Mouse (Mus musculus) intestine, postnatal 0 days (tissue): ENCODE measurements around the gene Gm8797. TPM values are rescaled to one million over a fixed set of nuclear protein-coding genes. Genes with fewer than 3 reads are reported as not detected.
A peak's percentile ranks its signal among the peaks of the same experiment; 100 is the strongest.
"Not testable (repeated sequence)": the region's sequence is repeated elsewhere in the genome, so short reads cannot be mapped to it uniquely, and the experiment has no call there.

Experiments used
- ATAC-seq: fragments of 200-750 bp; cut with Nextera tagmentation; 2 replicates; pipeline ENCODE4 v1.8.0; 2017; ENCODE audit warnings: mild to moderate bottlenecking, moderate TSS enrichment, moderate library complexity
- H3K27ac ChIP-seq: fragments of 300-500 bp; sonication (generic); 2 replicates; pipeline ENCODE4 v1.5.1; 2014; ENCODE audit warnings: mild to moderate bottlenecking, low read depth, low read length, moderate library complexity
- H3K27me3 ChIP-seq: fragments of 300-500 bp; sonication (generic); replicated peaks from 2 replicates; pipeline ENCODE4 v1.6.1; 2014; ENCODE audit warnings: low read length, mixed read lengths; ENCODE audit not compliant: control insufficient read depth, insufficient read depth
- H3K36me3 ChIP-seq: fragments of 300-500 bp; sonication (generic); 2 replicates; pipeline ENCODE4 v1.6.1; 2014; ENCODE audit warnings: mild to moderate bottlenecking, moderate library complexity; ENCODE audit not compliant: control insufficient read depth, insufficient read depth
- H3K4me1 ChIP-seq: fragments of 300-500 bp; sonication (generic); replicated peaks from 2 replicates; pipeline ENCODE4 v1.6.1; 2014; ENCODE audit warnings: antibody characterized with exemption, low read length, mixed read lengths; ENCODE audit not compliant: control insufficient read depth, insufficient read depth
- H3K4me2 ChIP-seq: fragments of 300-500 bp; sonication (generic); replicated peaks from 2 replicates; pipeline ENCODE4 v1.6.1; 2014; ENCODE audit warnings: low read depth, mild to moderate bottlenecking, moderate library complexity
- H3K4me3 ChIP-seq: fragments of 300-500 bp; sonication (generic); 2 replicates; pipeline ENCODE4 v1.5.1; 2014; ENCODE audit warnings: low read depth, low read length
- H3K9ac ChIP-seq: fragments of 300-500 bp; sonication (generic); 2 replicates; pipeline ENCODE4 v1.6.1; 2014; ENCODE audit warnings: mild to moderate bottlenecking, low read depth, low read length
- H3K9me3 ChIP-seq: fragments of 300-500 bp; sonication (generic); 2 replicates; pipeline ENCODE4 v1.6.1; 2016; ENCODE audit warnings: mixed run types; ENCODE audit not compliant: control insufficient read depth
- CTCF ChIP-seq: sonication (generic); IDR thresholded peaks from 2 replicates; pipeline ENCODE4 v1.5.1; 2016; ENCODE audit warnings: low read depth, mild to moderate bottlenecking, control low read depth, antibody characterized with exemption, moderate library complexity
- WGBS: fragments of 180-500 bp; shearing (Covaris S2); extraction: QIAGEN DNeasy Blood & Tissue Kit; methylation state at CpG from one replicate; pipeline ENCODE4 v1.1.7; 2014; 5-methylcytosine and 5-hydroxymethylcytosine counted together
- polyA plus RNA-seq: library from polyadenylated mRNA; unstranded; fragments of >200 nt; fragmentation: Nextera tagmentation; extraction: Ambion mirVana; gene quantifications from 2 replicates; pipeline ENCODE4 v1.2.1, GENCODE M21; 2015

The Gm8797 gene
- polyA plus RNA-seq, result 13.7 and 13.8 TPM in 2 replicates

GRCm38 (mm10) chr3:5750506-5750905 lies at the start of gene Gm8797:
Gene Gm8797 (plus strand): TSS chr3:5750806.
- 97% methylated on average over 9 of the region's 9 CpGs for WGBS

GRCm38 (mm10) chr3:5714481-5714880 lies 36.1 kb upstream of the Gm8797 start:
- no peaks in the 10 kb centered on the region for H3K27me3 ChIP-seq
- H3K4me2 ChIP-seq, result no peak overlapping the region
- H3K9ac ChIP-seq, result no peak overlapping the region
- no peaks in the 10 kb centered on the region for H3K4me1 ChIP-seq
- H3K9me3 ChIP-seq, result no peaks in the 10 kb centered on the region
- H3K4me3 ChIP-seq, result no peak overlapping the region
- ATAC-seq, result 0 out of 2 replicates have a peak, but pooled peaks have one; percentile 22
- H3K36me3 ChIP-seq, result no peaks in the 10 kb centered on the region
- no peak for TF ChIP-seq CTCF
- H3K27ac ChIP-seq, result no peak overlapping the region

More at GRCm38 (mm10) chr3:5750506-5750905, at the start of gene Gm8797:
- not testable (repeated sequence) for H3K4me1 ChIP-seq, H3K4me2 ChIP-seq, H3K27me3 ChIP-seq, ATAC-seq, H3K4me3 ChIP-seq, H3K27ac ChIP-seq, H3K9ac ChIP-seq, H3K36me3 ChIP-seq, H3K9me3 ChIP-seq

DNA sequence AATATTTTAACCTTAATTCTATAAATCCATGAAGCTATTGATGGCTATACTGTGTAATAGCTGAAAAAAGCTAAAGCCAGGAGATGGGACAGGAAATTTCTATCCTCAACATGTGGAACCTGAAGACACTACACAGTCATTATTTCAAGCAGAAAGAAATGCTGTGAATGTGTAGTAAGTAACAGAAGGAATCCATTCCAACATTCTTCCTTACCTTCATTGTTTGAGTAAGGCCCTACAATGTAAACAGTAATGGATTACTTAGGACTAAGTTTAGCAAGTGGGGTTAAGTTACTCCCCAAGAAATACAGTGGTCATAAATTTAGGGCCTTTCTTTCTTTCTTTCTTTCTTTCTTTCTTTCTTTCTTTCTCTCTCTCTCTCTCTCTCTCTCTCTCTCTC lies 17.7 kb upstream of the Gm8797 start:
- TF ChIP-seq CTCF, result no peak
- ATAC-seq, result no peak
- Histone ChIP-seq H3K27ac (no peak overlapping the region), H3K9me3 (no peaks in the 10 kb centered on the region), H3K4me1 (no peaks in the 10 kb centered on the region), H3K27me3 (no peaks in the 10 kb centered on the region), H3K4me2 (no peak overlapping the region), H3K36me3 (no peaks in the 10 kb centered on the region), H3K4me3 (no peak overlapping the region), H3K9ac (no peak overlapping the region)

- no peak for ATAC-seq
- WGBS, result 74% methylated on average over 3 of the region's 3 CpGs
- no peak for TF ChIP-seq CTCF
- Histone ChIP-seq H3K36me3 (no peaks in the 10 kb centered on the region), H3K9ac (no peak overlapping the region), H3K27ac (no peak overlapping the region), H3K4me2 (no peak overlapping the region), H3K27me3 (no peaks in the 10 kb centered on the region), H3K9me3 (no peaks in the 10 kb centered on the region), H3K4me1 (no peaks in the 10 kb centered on the region), H3K4me3 (no peak overlapping the region)
These were observed 4.3 kb downstream of the Gm8797 start for GRCm38 (mm10) chr3:5754763-5755478.

GRCm38 (mm10) chr3:5766256-5766655 lies 15.7 kb downstream of the Gm8797 start:
- TF ChIP-seq CTCF, result no peak
- H3K27me3 ChIP-seq, result no peaks in the 10 kb centered on the region
- no peaks in the 10 kb centered on the region for H3K9me3 ChIP-seq
- H3K36me3 ChIP-seq, result no peaks in the 10 kb centered on the region
- no peak overlapping the region for H3K4me2 ChIP-seq
- no peak for ATAC-seq
- H3K27ac ChIP-seq, result no peak overlapping the region
- H3K4me1 ChIP-seq, result no peaks in the 10 kb centered on the region
- H3K9ac ChIP-seq, result no peak overlapping the region
- 81% methylated on average over 3 of the region's 3 CpGs for WGBS
- H3K4me3 ChIP-seq, result no peak overlapping the region

- no peak overlapping the region for H3K27ac ChIP-seq
- H3K4me2 ChIP-seq, result no peak overlapping the region
- TF ChIP-seq CTCF, result no peak
- H3K9me3 ChIP-seq, result no peaks in the 10 kb centered on the region
- no peaks in the 10 kb centered on the region for H3K27me3 ChIP-seq
- WGBS, result 93% methylated on average over 2 of the region's 2 CpGs
- no peak overlapping the region for H3K4me3 ChIP-seq
- H3K4me1 ChIP-seq, result no peaks in the 10 kb centered on the region
- H3K9ac ChIP-seq, result no peak overlapping the region
- no peak for ATAC-seq
- H3K36me3 ChIP-seq, result no peaks in the 10 kb centered on the region
These were observed 26.3 kb downstream of the Gm8797 start for GRCm38 (mm10) chr3:5776894-5777293.
